Mouse (Mus musculus) forebrain, embryonic 13.5 days (tissue): ENCODE data around the gene H2afv. TPM values are rescaled to one million over a fixed set of nuclear protein-coding genes. Genes with fewer than 3 reads are reported as not detected.
"Not testable (repeated sequence)": the region's sequence is repeated elsewhere in the genome, so short reads cannot be mapped to it uniquely, and the experiment has no call there.

Source experiments
- ATAC-seq: fragments of 200-750 bp; cut with Nextera tagmentation; 2 replicates; pipeline ENCODE4 v1.8.0; 2017
- H3K27ac ChIP-seq: fragments of 300-500 bp; sonication (generic); 2 replicates; pipeline ENCODE4 v1.5.1; 2015; ENCODE audit warnings: inconsistent platforms, mild to moderate bottlenecking, moderate library complexity
- H3K27me3 ChIP-seq: fragments of 300-500 bp; sonication (generic); 2 replicates; pipeline ENCODE4 v1.6.1; 2015; ENCODE audit warnings: mild to moderate bottlenecking, inconsistent platforms
- H3K36me3 ChIP-seq: fragments of 300-500 bp; sonication (generic); 2 replicates; pipeline ENCODE4 v1.6.1; 2015; ENCODE audit warnings: mild to moderate bottlenecking, inconsistent platforms; ENCODE audit not compliant: poor library complexity, severe bottlenecking
- H3K4me1 ChIP-seq: fragments of 300-500 bp; sonication (generic); 2 replicates; pipeline ENCODE4 v1.6.1; 2015; ENCODE audit warnings: inconsistent platforms
- H3K4me2 ChIP-seq: fragments of 300-500 bp; sonication (generic); 2 replicates; pipeline ENCODE4 v1.6.1; 2015; ENCODE audit warnings: inconsistent platforms, mild to moderate bottlenecking, moderate library complexity
- H3K4me3 ChIP-seq: fragments of 300-500 bp; sonication (generic); 2 replicates; pipeline ENCODE4 v1.5.1; 2015; ENCODE audit warnings: mild to moderate bottlenecking, inconsistent platforms
- H3K9ac ChIP-seq: fragments of 300-500 bp; sonication (generic); 2 replicates; pipeline ENCODE4 v1.6.1; 2015; ENCODE audit warnings: mild to moderate bottlenecking, inconsistent platforms
- H3K9me3 ChIP-seq: fragments of 300-500 bp; sonication (generic); replicated peaks from 2 replicates; pipeline ENCODE4 v1.6.1; 2016; ENCODE audit warnings: inconsistent platforms
- WGBS: fragments of 180-500 bp; shearing (Covaris S2); methylation state at CpG from one replicate; pipeline ENCODE4 v1.1.7; 2015; 5-methylcytosine and 5-hydroxymethylcytosine counted together
- polyA plus RNA-seq: library from polyadenylated mRNA; unstranded; fragments of >200 nt; fragmentation: Nextera tagmentation; extraction: Ambion mirVana; gene quantifications from 2 replicates; pipeline ENCODE4 v1.2.1, GENCODE M21; 2015

The H2afv gene
- polyA plus RNA-seq, 1 experiment from 2014 or later = 1,061 TPM

- H3K4me3 ChIP-seq = no peak overlapping the region
- no peak overlapping the region for H3K4me2 ChIP-seq
- H3K27ac ChIP-seq = no peak overlapping the region
- H3K27me3 ChIP-seq = no peaks in the 10 kb centered on the region
- peaks cover 22% of the 10 kb centered on the region for H3K4me1 ChIP-seq
- WGBS = 22% methylated on average over 1 of the region's 1 CpGs
- no peaks in the 10 kb centered on the region for H3K9me3 ChIP-seq
- no peak for ATAC-seq
- H3K9ac ChIP-seq = no peak overlapping the region
- H3K36me3 ChIP-seq = peaks cover 63% of the 10 kb centered on the region
Observed at GRCm38 (mm10) chr11:6420283-6420703, 23.9 kb downstream of the H2afv start.

GRCm38 (mm10) chr11:6419156-6419555, 25.1 kb downstream of the H2afv start:
- H3K27me3 ChIP-seq = not testable (repeated sequence)
- 58% methylated on average over 4 of the region's 4 CpGs for WGBS
- peaks cover 54% of the 10 kb centered on the region for H3K36me3 ChIP-seq

GRCm38 (mm10) chr11:6418751-6419150, 25.5 kb downstream of the H2afv start:
- Histone ChIP-seq H3K27ac (no peak overlapping the region), H3K36me3 (peaks cover 50% of the 10 kb centered on the region), H3K4me2 (peak overlapping the region; percentile 22; the same call in 1 of the 2 replicates), H3K9ac (0 out of 2 replicates have a peak overlapping the region, but pooled peaks have one; percentile 21), H3K4me3 (no peak overlapping the region), H3K27me3 (no peaks in the 10 kb centered on the region), H3K9me3 (no peaks in the 10 kb centered on the region), H3K4me1 (peaks cover 30% of the 10 kb centered on the region)
- 86% methylated on average over 5 of the region's 5 CpGs for WGBS
- ATAC-seq = no peak

More at GRCm38 (mm10) chr11:6419156-6419555, 25.1 kb downstream of the H2afv start:
- peaks cover 30% of the 10 kb centered on the region for H3K4me1 ChIP-seq
- H3K9ac ChIP-seq, H3K27ac ChIP-seq, H3K4me2 ChIP-seq, H3K9me3 ChIP-seq, ATAC-seq, H3K4me3 ChIP-seq: not testable (repeated sequence)

GRCm38 (mm10) chr11:6417490-6417889, 26.8 kb downstream of the H2afv start:
- H3K9me3 ChIP-seq = no peaks in the 10 kb centered on the region
- H3K4me1 ChIP-seq = peaks cover 30% of the 10 kb centered on the region
- H3K4me2 ChIP-seq = peak overlapping the region; percentile 75
- H3K36me3 ChIP-seq = peaks cover 37% of the 10 kb centered on the region
- H3K4me3 ChIP-seq = peak overlapping the region; percentile 78
- peak overlapping the region; percentile 45 for H3K9ac ChIP-seq
- H3K27me3 ChIP-seq = no peaks in the 10 kb centered on the region
- ATAC-seq = no peak
- no peak overlapping the region for H3K27ac ChIP-seq

GRCm38 (mm10) chr11:6417069-6417468, 27.2 kb downstream of the H2afv start:
- H3K4me2 ChIP-seq = peak overlapping the region; percentile 75
- peaks cover 30% of the 10 kb centered on the region for H3K4me1 ChIP-seq
- H3K27me3 ChIP-seq = no peaks in the 10 kb centered on the region
- H3K27ac ChIP-seq = no peak overlapping the region
- H3K4me3 ChIP-seq = peak overlapping the region; percentile 78
- no peak for ATAC-seq
- peaks cover 33% of the 10 kb centered on the region for H3K36me3 ChIP-seq
- H3K9me3 ChIP-seq = no peaks in the 10 kb centered on the region
- WGBS = 43% methylated on average over 2 of the region's 2 CpGs
- peak overlapping the region; percentile 94; the same call in 1 of the 2 replicates for H3K9ac ChIP-seq

GRCm38 (mm10) chr11:6416405-6417034, 27.7 kb downstream of the H2afv start:
- Histone ChIP-seq H3K27ac (peak overlapping the region; percentile 95), H3K4me3 (peak overlapping the region; percentile 78), H3K4me2 (peak overlapping the region; percentile 75), H3K9ac (peak overlapping the region; percentile 94), H3K4me1 (peaks cover 30% of the 10 kb centered on the region), H3K9me3 (no peaks in the 10 kb centered on the region), H3K36me3 (peaks cover 29% of the 10 kb centered on the region), H3K27me3 (no peaks in the 10 kb centered on the region)
- 1% methylated on average over 30 of the region's 30 CpGs for WGBS
- peak; percentile 62 for ATAC-seq

- peak overlapping the region; percentile 95 for H3K27ac ChIP-seq
- H3K27me3 ChIP-seq = no peaks in the 10 kb centered on the region
- peaks cover 30% of the 10 kb centered on the region for H3K4me1 ChIP-seq
- H3K9me3 ChIP-seq = no peaks in the 10 kb centered on the region
- H3K36me3 ChIP-seq = peaks cover 24% of the 10 kb centered on the region
- under 1% methylated on average over 83 of the region's 102 CpGs for WGBS
- peak overlapping the region; percentile 78 for H3K4me3 ChIP-seq
- peak overlapping the region; percentile 75 for H3K4me2 ChIP-seq
- ATAC-seq = peak; percentile 95
- H3K9ac ChIP-seq = peak overlapping the region; percentile 94
Observed at GRCm38 (mm10) chr11:6415551-6416404, 28.5 kb downstream of the H2afv start.

- no peaks in the 10 kb centered on the region for H3K27me3 ChIP-seq
- peak within 1 kb of the TSS; percentile 78 for H3K4me3 ChIP-seq
- peak within 1 kb of the TSS; percentile 94 for H3K9ac ChIP-seq
- WGBS = 13% methylated on average over 21 of the region's 21 CpGs
- H3K27ac ChIP-seq = peak within 1 kb of the TSS; percentile 95
- peak within 1 kb of the TSS; percentile 75 for H3K4me2 ChIP-seq
- peaks cover 15% of the 10 kb centered on the region for H3K36me3 ChIP-seq
- peaks cover 30% of the 10 kb centered on the region for H3K4me1 ChIP-seq
- no peaks in the 10 kb centered on the region for H3K9me3 ChIP-seq
- ATAC-seq = no peak
Observed at GRCm38 (mm10) chr11:6414751-6415550, 29.3 kb downstream of the H2afv start, which contains the start of gene Ppia. Ppia (plus strand) TSS chr11:6415443.

GRCm38 (mm10) chr11:6413264-6413663, 31.0 kb downstream of the H2afv start:
- WGBS = 95% methylated on average over 11 of the region's 12 CpGs
- H3K9me3 ChIP-seq = no peaks in the 10 kb centered on the region
- no peak overlapping the region for H3K4me2 ChIP-seq
- no peak overlapping the region for H3K4me3 ChIP-seq
- peaks cover 24% of the 10 kb centered on the region for H3K4me1 ChIP-seq
- ATAC-seq = no peak
- peaks cover under 1% of the 10 kb centered on the region; the same call in 1 of the 2 replicates for H3K36me3 ChIP-seq
- H3K27ac ChIP-seq = no peak overlapping the region
- H3K27me3 ChIP-seq = no peaks in the 10 kb centered on the region
- H3K9ac ChIP-seq = no peak overlapping the region

GRCm38 (mm10) chr11:6411684-6412083, 32.6 kb downstream of the H2afv start:
- Histone ChIP-seq H3K9me3 (no peaks in the 10 kb centered on the region), H3K27me3 (no peaks in the 10 kb centered on the region), H3K4me3 (no peak overlapping the region), H3K36me3 (peaks cover 3% of the 10 kb centered on the region; the same call in 1 of the 2 replicates), H3K4me1 (peaks cover 9% of the 10 kb centered on the region), H3K27ac (no peak overlapping the region), H3K4me2 (no peak overlapping the region), H3K9ac (no peak overlapping the region)
- no peak for ATAC-seq
- WGBS = 6% methylated on average over 5 of the region's 5 CpGs

GRCm38 (mm10) chr11:6410755-6411154, 33.5 kb downstream of the H2afv start:
- peaks cover 13% of the 10 kb centered on the region for H3K4me1 ChIP-seq
- H3K36me3 ChIP-seq = peaks cover 13% of the 10 kb centered on the region
- H3K27ac ChIP-seq, ATAC-seq, H3K4me2 ChIP-seq, H3K9ac ChIP-seq, H3K9me3 ChIP-seq, H3K4me3 ChIP-seq, H3K27me3 ChIP-seq: not testable (repeated sequence)
- WGBS = 91% methylated on average over 5 of the region's 5 CpGs
